Mouse (Mus musculus) urinary bladder, postnatal 4 days (tissue): ENCODE data around the gene Cmtm3.
"Not testable (repeated sequence)": the region's sequence is repeated elsewhere in the genome, so short reads cannot be mapped to it uniquely, and the experiment has no call there.

Experiments used
- DNase-seq, 2 experiments: peaks; one replicate each; pipeline ENCODE4 v3.0.0; 2021 to 2022; ENCODE audit warnings: low spot score in 2 of 2

The Cmtm3 gene

DNA sequence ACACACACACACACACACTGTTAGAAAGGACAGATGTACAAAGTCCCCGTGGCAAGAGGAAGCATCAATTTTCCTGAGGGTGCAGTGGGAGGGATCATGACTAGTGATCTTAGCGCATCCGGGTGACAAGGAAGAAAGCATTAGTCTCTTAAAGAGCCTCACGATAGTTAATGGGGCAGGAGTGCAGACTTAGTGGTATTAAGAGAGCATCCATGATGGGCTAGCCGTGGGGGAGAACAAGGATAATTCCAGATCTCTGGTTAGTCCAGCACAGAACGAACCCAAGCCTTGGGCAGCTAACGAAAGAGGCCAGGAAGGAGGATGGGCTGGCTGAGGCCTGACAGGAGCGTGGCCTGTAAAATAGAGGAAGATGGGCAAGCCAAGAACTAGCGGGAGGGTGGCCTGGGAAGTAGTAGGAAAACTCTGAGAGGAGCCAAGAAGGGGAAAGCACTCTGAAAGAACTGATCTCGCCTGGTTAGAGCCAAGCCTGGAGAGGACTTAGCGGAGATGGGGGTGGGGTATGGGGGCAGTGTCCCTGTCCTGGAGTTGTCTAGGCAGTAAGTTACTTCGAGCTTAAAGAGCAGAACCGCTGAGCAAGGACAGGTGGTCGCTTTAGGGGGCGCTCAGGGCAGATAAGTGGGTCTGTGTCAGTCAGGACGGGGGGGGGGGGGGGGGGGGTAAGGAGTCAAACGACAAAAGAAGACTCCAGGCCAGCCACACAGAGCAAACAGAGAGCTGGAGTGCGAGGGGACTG lies at the start of gene Cmtm3:
Cmtm3 (plus strand) TSS at position 182 of the 754 bp plus-strand sequence.
- DNase-seq, result peak; percentile 46 to 59

DNA sequence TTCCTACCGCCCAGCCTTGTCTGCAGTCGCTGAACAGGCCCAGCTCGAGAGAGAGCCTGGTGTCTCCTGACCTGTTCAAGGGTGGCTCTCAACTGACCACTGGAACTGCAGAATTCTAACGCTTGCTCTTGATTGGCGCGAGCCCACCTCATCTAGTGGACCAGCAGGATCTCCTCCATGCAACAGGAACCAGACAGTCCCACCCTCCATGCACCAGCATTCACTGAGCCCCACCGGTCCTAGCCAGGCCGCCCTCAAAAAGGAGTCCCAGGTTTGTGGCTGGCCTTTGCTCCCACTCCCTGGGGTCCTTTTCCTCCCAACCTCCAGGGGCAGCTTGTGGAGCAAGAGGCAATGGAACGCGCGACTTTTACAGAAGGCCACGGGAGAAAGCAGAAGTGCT lies 46.1 kb upstream of the Cmtm3 start, which contains the start of gene Cmtm2a:
Cmtm2a (minus strand) TSS at position 101 of the 400 bp plus-strand sequence.
- not testable (repeated sequence) for DNase-seq

DNA sequence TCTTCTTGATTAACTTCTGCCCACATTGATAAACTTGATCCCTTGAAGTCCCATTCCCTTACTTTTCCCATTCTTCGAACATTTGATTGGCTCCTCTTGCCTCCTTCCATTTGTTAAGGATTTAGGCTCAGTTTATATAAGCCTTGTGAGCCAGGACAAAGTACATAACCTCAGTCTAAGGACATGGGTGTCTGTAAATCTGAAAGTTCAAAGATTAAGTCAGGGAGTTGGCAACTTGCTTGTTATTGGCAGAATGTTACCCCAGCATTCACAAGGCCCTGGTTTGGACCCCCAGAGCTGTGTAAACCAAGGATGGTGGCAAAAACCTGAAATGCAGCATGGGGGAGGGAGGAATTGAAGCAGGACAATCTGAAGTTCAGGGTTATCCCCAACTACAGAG lies 44.8 kb upstream of the Cmtm3 start:
- DNase-seq, result no peak

DNA sequence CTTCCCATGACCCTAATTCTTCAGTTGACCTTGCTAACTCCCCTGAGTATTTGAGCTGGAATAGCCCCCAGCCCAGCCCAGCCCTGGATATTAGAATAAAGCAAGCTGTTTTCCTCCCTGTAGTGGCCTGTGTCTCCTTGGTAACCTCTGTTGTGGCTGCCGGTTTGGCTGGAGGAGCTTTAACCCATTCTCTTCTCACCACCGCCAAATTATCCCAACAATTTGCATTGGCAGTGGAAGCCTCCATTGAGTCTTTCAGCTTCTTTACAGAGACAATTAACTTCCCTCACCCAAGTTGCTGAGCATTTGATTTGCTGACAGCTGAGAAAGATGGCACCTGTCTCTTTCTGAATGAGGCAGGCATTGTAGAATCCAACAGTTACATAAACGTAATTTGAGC lies 37.6 kb upstream of the Cmtm3 start:
- not testable (repeated sequence) for DNase-seq

DNA sequence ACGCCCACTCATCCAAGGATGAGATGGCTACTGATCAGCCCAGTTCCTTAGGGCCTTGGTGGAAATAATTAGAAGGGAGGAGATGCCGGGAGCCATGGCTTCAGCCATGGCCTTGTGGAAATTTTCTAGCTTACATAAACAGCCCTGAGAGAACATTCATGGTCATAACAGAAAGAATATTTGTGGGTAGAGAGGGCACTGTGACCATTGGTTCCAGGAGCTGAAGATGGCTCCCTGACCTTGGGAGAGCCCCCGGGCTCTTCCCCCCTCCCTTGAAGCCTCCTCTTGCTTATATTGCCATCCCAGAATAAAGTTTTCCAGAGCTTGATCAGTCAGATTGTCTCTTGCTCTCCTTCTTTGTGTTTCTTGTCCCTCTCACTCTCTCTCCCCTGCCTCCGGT lies 36.7 kb upstream of the Cmtm3 start:
- DNase-seq, result not testable (repeated sequence)

DNA sequence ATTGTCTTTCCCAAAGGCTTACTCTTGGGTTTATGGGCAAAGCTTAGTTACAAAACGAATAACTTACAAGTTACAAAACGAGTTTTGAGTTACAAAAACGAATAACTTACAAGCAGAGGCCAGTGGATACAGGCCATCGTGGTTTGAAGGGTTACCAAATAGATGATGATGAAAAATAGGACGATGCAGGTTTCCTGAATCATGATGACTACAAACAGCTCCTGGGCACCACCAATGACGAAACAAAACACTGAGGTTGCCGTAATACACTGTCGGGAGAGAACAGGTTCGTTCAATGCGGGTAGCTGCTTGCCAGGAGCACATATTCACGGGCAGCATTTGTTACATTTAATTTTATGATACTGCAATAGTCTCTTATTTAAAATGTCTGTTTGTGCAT lies 34.2 kb upstream of the Cmtm3 start:
- no peak for DNase-seq

DNA sequence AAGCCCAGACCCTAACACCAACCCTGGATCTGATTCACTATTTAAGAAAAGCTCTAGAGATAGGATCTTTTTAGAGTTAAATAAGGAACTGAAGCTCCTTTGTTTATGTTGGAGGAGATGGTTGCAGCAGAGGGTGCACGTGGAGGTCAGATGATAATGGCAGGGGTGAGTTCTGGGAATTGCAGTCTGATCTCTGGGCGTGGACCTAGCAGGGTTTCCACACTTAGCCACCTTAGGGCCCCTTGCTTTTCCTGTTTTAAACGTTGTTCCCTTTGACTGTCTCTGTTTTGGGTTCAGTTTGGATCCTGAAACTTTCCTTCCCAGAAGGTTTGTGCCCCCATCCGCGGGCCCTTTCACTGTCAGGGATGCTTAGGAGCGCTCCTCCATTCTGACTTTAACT lies 30.9 kb upstream of the Cmtm3 start:
- not testable (repeated sequence) for DNase-seq

DNA sequence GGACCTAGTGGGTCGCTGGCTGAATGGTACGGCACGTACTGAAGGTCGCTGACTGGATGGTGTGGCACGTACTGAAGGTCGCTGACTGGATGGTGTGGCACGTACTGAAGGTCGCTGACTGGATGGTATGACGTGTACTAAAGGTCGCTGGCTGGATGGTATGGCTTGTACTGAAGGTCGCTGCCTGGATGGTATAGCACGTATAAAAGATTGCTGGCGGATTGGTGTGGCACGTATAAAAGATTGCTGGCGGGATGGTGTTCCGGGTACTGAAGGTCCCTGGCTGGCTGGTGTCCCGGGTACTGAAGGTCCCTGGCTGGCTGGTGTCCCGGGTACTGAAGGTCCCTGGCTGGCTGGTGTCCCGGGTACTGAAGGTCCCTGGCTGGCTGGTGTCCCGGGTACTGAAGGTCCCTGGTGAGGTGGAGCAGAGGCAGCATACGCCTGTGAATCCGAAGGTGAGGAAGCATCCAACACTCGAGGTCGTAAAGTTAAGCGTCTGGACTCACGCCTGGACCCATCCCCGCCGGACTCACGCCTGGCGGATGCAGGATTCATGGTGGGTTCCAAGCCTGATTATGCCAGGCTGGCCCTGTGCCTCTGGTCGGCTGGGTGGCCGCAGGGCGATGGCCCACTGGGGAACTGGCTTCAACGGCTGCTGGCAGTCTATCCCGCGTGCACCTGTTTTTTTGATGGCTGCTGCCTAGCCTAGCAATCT lies 29.6 kb upstream of the Cmtm3 start, which contains the start of the genes Gm45711 and Cmtm1:
Gm45711 (minus strand) TSS at position 641 of the 715 bp plus-strand sequence.
Cmtm1 (minus strand) TSS at position 705 of the 715 bp plus-strand sequence.
- not testable (repeated sequence) for DNase-seq

DNA sequence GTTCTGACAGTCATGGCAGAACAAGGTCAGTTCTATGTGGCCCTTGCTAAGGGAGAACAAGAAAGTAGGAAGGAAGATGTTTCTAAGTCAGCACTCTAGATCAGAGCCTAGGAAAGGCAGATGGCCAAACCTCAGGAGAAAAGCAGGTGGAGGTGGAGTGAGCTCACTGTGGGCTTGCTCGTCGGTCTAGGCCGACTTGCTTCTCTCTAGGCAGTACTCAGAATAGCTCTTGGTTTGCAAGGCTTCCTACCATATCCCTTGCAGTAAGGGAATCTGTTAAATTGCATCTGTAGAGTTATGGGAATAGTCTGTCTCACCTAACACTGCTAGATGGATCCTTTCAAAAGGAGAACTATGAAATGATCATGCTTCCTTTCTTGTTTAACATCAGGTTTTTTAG lies 27.2 kb upstream of the Cmtm3 start:
- DNase-seq, result not testable (repeated sequence)

DNA sequence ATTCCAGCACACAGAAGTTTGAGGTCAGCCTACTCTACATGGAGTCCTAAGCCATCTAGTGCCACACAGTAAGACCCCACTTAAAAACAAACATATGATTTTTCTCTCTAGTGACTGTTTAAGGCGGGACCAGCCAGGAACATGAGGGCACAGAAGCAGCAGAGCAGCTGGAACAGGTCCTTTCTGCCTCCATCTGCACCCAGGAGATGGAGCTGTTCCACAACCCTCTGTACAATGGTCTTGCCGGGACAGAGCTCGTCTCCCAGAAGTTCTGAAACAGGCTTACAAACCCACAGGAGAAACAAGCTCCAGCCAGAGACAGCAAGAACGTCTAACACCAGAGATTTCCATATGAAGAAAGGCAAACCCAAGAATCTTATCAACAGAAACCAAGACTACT lies 25.9 kb upstream of the Cmtm3 start:
- no peak for DNase-seq

DNA sequence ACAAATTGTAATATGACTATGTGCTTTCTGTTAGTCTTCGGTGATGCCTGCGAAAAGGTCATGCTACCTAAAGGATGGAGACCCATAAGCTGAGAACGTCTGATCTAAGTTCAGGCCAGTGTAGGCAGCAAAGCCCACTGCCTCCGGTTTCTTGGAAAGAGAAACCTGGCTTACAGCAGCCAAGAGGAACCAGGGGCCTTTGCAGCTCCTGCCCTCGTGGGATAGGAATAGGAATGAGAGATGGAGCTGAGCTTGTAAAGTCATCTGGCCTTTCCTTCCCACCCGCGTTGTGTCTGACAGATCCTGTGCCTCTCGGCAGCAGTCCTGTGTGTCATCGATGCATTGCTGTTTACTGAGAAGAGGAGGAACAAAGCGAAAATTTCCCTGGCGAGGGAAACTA lies 17.9 kb upstream of the Cmtm3 start, which contains the start of gene Gm11020:
Gm11020 (plus strand) TSS at position 301 of the 400 bp plus-strand sequence.
- DNase-seq, result not testable (repeated sequence)

DNA sequence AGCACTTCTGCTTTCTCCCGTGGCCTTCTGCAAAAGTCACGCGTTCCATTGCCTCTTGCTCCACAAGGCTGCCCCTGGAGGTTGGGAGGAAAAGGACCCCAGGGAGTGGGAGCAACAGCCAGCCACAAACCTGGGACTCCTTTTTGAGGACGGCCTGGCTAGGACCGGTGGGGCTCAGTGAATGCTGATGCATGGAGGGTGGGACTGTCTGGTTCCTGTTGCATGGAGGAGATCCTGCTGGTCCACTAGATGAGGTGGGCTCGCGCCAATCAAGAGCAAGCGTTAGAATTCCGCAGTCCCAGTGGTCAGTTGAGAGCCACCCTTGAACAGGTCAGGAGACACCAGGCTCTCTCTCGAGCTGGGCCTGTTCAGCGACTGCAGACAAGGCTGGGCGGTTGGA lies 17.3 kb upstream of the Cmtm3 start, which contains the start of gene Cmtm2b:
Cmtm2b (plus strand) TSS at position 301 of the 400 bp plus-strand sequence.
- not testable (repeated sequence) for DNase-seq

DNA sequence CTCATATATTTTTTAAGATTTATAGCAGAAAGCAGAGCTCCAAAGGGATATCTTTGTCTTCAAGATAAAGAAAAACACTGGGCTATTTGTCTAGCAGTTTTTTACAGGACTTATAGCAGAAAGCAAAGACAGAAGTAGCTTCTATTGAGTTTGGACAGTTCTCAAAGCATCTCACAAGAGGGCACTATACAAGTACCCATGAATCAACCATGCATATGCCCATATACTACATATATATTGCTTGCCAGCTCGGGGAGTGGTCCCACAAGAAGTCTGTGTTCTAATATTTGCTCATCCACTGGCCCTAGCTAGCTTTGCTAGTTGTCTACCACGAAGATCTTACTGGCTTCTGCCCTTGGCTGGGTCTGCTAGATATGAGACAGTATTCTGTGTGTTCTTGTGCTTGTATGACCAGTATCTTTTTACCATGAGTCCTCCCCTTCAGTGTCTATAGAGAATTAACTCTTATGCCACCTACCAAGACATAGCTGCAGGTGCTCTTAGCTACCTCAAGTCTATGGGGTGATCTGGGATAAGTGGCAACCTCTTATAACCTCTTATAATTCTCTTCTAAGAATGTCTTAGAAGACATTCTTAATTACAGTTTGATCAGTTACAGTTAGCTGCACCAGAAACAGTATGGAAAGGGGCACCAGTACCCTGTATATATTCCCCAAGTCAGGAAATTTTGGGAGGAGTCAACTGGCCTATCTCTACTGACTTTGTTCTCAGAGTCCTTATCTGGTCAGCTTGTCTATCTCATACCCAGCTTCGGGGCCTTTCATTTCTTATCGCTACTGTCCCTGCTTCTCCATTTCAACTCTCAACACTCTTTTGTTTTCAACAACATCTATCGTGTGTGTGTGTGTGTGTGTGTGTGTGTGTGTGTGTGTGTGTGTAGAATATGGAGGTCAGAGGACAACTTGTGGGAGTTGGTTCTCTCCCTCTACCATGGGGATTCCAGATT lies 6.3 kb upstream of the Cmtm3 start:
- no peak for DNase-seq

DNA sequence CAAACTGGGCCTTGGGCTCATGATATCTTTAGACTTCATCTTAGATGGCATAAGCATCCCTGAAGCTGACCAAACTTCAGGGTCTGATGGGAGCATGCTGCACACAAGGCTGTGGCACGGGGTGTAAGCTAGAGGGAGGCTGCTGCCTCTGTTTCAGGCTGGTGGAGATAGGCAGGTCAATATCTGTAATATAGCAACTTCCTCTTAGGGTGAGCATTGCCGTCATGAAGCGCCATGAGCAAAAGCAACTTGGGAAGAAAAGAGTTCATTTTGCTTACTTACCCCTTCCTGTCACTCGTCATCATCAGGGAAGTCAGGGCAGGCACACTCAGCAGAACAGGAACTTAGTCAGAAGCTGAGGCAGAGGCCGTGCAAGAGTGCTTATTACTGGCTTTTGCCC lies 5.4 kb upstream of the Cmtm3 start:
- DNase-seq, result peak in 1 of 2 experiments; percentile 17

DNA sequence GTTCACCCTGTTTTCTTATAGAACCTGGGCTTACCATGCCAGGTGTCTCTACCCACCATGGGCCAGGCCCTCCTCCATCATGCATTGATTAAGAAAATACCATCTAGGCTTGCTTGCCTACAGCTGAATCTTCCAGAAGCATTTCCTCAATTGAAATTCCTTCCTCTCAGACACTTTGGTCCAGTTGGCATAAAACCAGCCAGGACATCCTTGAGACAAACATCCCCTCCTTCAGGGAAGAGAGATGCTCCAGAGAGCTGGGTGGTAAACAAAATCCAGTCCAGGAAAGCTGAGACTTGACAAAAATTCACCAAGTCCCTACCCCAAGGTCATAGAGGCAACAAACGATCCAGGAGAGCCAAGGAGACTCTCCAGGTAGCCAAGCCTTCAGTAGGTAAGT lies 5.0 kb upstream of the Cmtm3 start:
- DNase-seq, result peak in 1 of 2 experiments; percentile 26

DNA sequence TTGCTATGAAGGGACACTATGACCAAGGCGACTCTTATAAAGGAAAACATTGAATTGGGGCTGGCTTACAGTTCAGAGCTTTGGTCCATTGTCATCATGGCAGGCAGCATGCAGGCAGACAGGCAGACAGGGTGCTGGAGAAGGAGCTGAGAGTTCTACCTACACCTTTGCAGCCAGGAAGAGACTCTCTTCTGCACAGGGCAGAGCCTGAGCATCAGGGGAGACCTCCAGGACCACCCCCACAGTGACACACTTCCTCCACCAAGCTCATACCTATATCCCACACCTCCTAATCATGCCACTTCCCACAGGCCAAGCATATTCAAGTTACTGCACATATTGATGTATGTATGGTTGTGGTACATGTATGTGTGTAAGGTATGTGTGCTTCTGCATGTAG lies 2.4 kb upstream of the Cmtm3 start:
- DNase-seq, result peak in 1 of 2 experiments; percentile 12

DNA sequence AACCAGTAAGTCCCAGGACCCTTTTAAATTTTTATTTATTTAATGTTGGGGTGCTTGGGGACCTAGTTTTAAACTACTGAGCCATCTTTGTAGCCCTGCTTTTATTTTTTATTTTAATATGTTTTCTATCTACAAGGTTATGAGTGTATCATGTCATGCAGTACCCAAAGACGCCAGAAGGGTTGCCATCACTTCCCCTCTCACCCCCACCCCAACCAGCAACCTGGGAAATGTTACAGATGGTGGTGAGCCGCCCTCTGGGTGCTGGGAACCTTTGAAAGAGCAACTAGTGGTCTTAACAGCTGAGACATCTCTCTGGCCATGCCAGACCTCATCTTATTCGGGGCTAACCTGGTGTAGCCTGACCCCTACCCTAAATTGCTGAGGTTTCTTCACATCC lies 1.3 kb upstream of the Cmtm3 start:
- DNase-seq, result peak in 1 of 2 experiments; percentile 57

DNA sequence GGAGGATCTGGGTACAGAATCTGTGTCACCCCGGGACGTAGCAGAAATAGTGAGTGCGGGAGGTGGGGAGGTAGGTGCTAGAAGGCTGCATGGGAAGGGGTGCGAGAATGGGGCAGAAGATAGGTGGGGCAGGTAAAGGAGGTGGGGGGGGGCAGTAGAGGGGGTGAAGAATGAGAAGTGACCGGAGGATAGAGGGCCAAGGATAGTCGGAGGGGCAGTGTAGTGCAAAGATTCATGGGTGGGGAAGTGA lies 698 bp downstream of the Cmtm3 start:
- peak in 1 of 2 experiments; percentile 56 for DNase-seq

DNA sequence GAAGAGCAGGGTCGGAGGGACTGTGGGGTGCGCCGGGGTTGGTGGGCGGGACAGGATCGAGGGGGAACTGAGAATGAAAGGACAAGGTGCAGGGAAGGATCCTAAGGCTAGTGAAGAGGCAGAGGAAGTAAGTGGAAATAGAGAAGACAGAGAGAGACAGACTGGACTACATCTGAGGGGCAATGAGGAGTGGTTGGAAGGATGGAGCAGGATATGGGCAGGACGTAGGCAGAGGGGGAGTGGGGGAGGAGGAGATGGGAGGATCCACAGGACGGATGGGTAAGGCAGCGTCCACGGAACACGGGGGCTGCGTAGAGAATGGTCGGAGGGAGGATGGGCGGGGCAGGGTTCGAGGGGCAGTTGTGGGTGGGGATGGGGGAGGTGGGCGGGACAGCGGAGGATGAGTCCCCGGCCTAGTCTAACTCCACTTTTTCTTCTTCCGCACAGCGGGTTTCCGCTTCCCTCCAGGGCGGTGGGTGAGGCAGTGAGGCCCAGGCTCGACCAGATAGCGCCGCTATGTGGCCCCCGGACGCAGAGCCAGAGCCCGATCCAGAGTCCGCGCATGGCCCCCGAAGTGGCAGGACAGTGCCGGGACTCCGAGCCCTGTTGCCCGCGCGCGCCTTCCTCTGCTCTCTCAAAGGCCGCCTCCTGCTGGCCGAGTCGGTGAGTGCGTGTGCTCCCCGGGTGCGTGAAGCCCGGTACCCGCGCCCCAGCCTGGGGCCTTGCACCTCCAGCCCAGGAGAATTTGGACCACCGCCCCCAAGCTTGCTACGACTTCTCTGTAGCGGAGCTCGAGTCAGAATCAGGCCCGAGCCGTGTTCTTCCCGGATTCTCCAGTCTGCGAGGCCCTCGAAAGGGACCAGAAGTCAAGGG lies 1.3 kb downstream of the Cmtm3 start:
- peak; percentile 77 to 84 for DNase-seq

DNA sequence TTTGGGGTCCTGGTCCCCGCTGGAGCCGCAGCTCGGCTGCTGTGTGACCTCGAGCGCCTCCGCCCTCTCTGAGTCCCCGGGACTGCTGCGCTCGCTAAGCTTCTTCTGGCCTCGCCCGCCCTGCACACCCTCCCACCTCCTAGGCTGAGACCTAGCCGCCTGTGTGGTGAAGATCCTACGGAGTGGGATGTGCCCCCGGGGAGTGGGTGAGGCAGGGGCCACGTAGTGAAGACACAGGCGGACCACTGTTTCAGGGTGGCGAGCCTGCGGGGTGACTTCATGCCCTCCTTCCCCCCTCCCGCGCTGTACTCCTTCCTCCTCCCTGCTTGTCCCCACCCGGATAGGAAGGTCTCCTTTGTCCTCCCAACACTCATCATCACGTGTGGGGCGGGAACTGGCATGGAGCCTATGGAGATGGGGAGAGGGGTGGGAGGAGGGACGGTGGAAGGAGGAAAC lies 1.9 kb downstream of the Cmtm3 start:
- DNase-seq, result peak; percentile 73 to 77

DNA sequence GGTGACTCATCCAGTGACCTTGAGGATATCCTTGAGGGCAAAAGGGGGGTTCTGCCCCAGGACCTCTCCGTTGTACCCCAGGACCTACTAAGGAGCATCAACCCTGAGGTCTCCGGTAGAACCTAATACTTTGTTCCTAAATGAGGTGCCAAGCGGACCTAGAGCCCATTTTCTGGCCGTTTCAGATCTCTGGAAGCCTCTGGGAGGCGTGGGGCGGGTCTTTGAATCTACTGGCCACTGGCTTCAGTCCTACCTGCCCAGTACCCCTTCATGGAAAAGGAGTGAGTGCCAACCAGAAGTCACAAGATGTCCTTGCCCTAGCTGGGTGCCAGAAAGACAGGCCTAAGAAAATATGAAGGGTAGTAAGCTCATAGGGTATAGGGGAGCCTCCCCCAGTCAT lies 2.5 kb downstream of the Cmtm3 start:
- no peak for DNase-seq
